Mouse (Mus musculus): ENCODE results near the gene Wrb. TPM values are rescaled to one million over a fixed set of nuclear protein-coding genes. Genes with fewer than 3 reads are reported as not detected.
A peak's percentile ranks its signal among the peaks of the same experiment; 100 is the strongest.
"Not testable (repeated sequence)": the region's sequence is repeated elsewhere in the genome, so short reads cannot be mapped to it uniquely, and the experiment has no call there.

The Wrb gene
- 10.2 and 10.5 TPM in 2 replicates for polyA plus RNA-seq (2015; fragmentation: Nextera tagmentation; extraction: Ambion mirVana)

GRCm38 (mm10) chr16:96145110-96145800 lies at the start of gene Wrb:
TSS of gene Wrb (plus strand) at chr16:96145407.
- Histone ChIP-seq H3K36me3 (replicated peaks) (no peaks in the 10 kb centered on the region), H3K27ac (replicated peaks) (0 out of 2 replicates have a peak within 1 kb of the TSS, but pooled peaks have one; percentile 24), H3K9ac (peak within 1 kb of the TSS; percentile 55), H3K9me3 (replicated peaks) (no peaks in the 10 kb centered on the region), H3K27me3 (no peaks in the 10 kb centered on the region), H3K4me1 (replicated peaks) (peaks cover 15% of the 10 kb centered on the region), H3K4me2 (peak within 1 kb of the TSS; percentile 96), H3K4me3 (replicated peaks) (peak within 1 kb of the TSS; percentile 63)
- ATAC-seq (ENCODE audit: insufficient read depth) = peak; percentile 97
- under 1% methylated on average over 68 of the region's 68 CpGs for WGBS (ENCODE audit: insufficient replicate concordance)

- 71% methylated on average over 5 of the region's 5 CpGs for WGBS (ENCODE audit: insufficient replicate concordance)
- ATAC-seq (ENCODE audit: insufficient read depth) = no peak
- no peak overlapping the region for H3K4me3 ChIP-seq (replicated peaks)
- H3K4me1 ChIP-seq (replicated peaks) = no peaks in the 10 kb centered on the region
- no peak overlapping the region for H3K27ac ChIP-seq (replicated peaks)
- no peaks in the 10 kb centered on the region for H3K36me3 ChIP-seq (replicated peaks)
- peaks cover 7% of the 10 kb centered on the region for H3K27me3 ChIP-seq
- H3K9me3 ChIP-seq (replicated peaks) = no peaks in the 10 kb centered on the region
- no peak overlapping the region for H3K4me2 ChIP-seq
- no peak overlapping the region for H3K9ac ChIP-seq
Measured at GRCm38 (mm10) chr16:96095966-96096365, 49.2 kb upstream of the Wrb start.

GRCm38 (mm10) chr16:96097811-96098210 lies 47.4 kb upstream of the Wrb start:
- H3K9me3 ChIP-seq (replicated peaks); H3K9ac ChIP-seq; H3K4me3 ChIP-seq (replicated peaks); H3K27ac ChIP-seq (replicated peaks); H3K27me3 ChIP-seq; H3K36me3 ChIP-seq (replicated peaks); ATAC-seq (ENCODE audit: insufficient read depth); H3K4me2 ChIP-seq; H3K4me1 ChIP-seq (replicated peaks): not testable (repeated sequence)

- H3K9me3 ChIP-seq (replicated peaks) = no peaks in the 10 kb centered on the region
- no peak overlapping the region for H3K27ac ChIP-seq (replicated peaks)
- no peak overlapping the region for H3K9ac ChIP-seq
- 23% methylated on average over 2 of the region's 2 CpGs for WGBS (ENCODE audit: insufficient replicate concordance)
- H3K4me2 ChIP-seq = no peak overlapping the region
- no peaks in the 10 kb centered on the region for H3K36me3 ChIP-seq (replicated peaks)
- ATAC-seq (ENCODE audit: insufficient read depth) = no peak
- H3K4me1 ChIP-seq (replicated peaks) = no peaks in the 10 kb centered on the region
- no peaks in the 10 kb centered on the region for H3K27me3 ChIP-seq
- H3K4me3 ChIP-seq (replicated peaks) = no peak overlapping the region
Measured at GRCm38 (mm10) chr16:96103036-96103435, 42.2 kb upstream of the Wrb start.

- H3K9me3 ChIP-seq (replicated peaks) = no peaks in the 10 kb centered on the region
- H3K27me3 ChIP-seq = no peaks in the 10 kb centered on the region
- H3K4me3 ChIP-seq (replicated peaks) = no peak overlapping the region
- H3K36me3 ChIP-seq (replicated peaks) = no peaks in the 10 kb centered on the region
- no peak for ATAC-seq (ENCODE audit: insufficient read depth)
- H3K4me1 ChIP-seq (replicated peaks) = no peaks in the 10 kb centered on the region
- H3K27ac ChIP-seq (replicated peaks) = no peak overlapping the region
- H3K9ac ChIP-seq = no peak overlapping the region
- WGBS (ENCODE audit: insufficient replicate concordance) = 34% methylated on average over 4 of the region's 4 CpGs
- no peak overlapping the region for H3K4me2 ChIP-seq
Measured at GRCm38 (mm10) chr16:96109673-96110072, 35.5 kb upstream of the Wrb start.

GRCm38 (mm10) chr16:96110655-96111345 lies 34.4 kb upstream of the Wrb start:
- H3K4me1 ChIP-seq (replicated peaks) = no peaks in the 10 kb centered on the region
- H3K27ac ChIP-seq (replicated peaks) = no peak overlapping the region
- H3K9ac ChIP-seq = no peak overlapping the region
- no peaks in the 10 kb centered on the region for H3K9me3 ChIP-seq (replicated peaks)
- no peak overlapping the region for H3K4me3 ChIP-seq (replicated peaks)
- 60% methylated on average over 5 of the region's 5 CpGs for WGBS (ENCODE audit: insufficient replicate concordance)
- H3K4me2 ChIP-seq = no peak overlapping the region
- no peaks in the 10 kb centered on the region for H3K36me3 ChIP-seq (replicated peaks)
- H3K27me3 ChIP-seq = no peaks in the 10 kb centered on the region
- no peak for ATAC-seq (ENCODE audit: insufficient read depth)

GRCm38 (mm10) chr16:96112769-96113168 lies 32.4 kb upstream of the Wrb start:
- no peak overlapping the region for H3K9ac ChIP-seq
- H3K4me1 ChIP-seq (replicated peaks) = no peaks in the 10 kb centered on the region
- no peak overlapping the region for H3K4me2 ChIP-seq
- no peak overlapping the region for H3K27ac ChIP-seq (replicated peaks)
- WGBS (ENCODE audit: insufficient replicate concordance) = 37% methylated on average over 2 of the region's 2 CpGs
- H3K27me3 ChIP-seq = no peaks in the 10 kb centered on the region
- no peak overlapping the region for H3K4me3 ChIP-seq (replicated peaks)
- H3K9me3 ChIP-seq (replicated peaks) = no peaks in the 10 kb centered on the region
- ATAC-seq (ENCODE audit: insufficient read depth) = no peak
- no peaks in the 10 kb centered on the region for H3K36me3 ChIP-seq (replicated peaks)

GRCm38 (mm10) chr16:96114729-96115128 lies 30.5 kb upstream of the Wrb start:
- Histone ChIP-seq H3K36me3 (replicated peaks) (no peaks in the 10 kb centered on the region), H3K9ac (no peak overlapping the region), H3K4me3 (replicated peaks) (no peak overlapping the region), H3K27ac (replicated peaks) (no peak overlapping the region), H3K27me3 (no peaks in the 10 kb centered on the region), H3K9me3 (replicated peaks) (no peaks in the 10 kb centered on the region), H3K4me1 (replicated peaks) (no peaks in the 10 kb centered on the region), H3K4me2 (no peak overlapping the region)
- WGBS (ENCODE audit: insufficient replicate concordance) = 37% methylated on average over 4 of the region's 4 CpGs
- ATAC-seq (ENCODE audit: insufficient read depth) = no peak

GRCm38 (mm10) chr16:96120022-96120623 lies 25.1 kb upstream of the Wrb start:
- Histone ChIP-seq H3K27me3 (no peaks in the 10 kb centered on the region), H3K36me3 (replicated peaks) (peaks cover 31% of the 10 kb centered on the region), H3K27ac (replicated peaks) (no peak overlapping the region), H3K9ac (no peak overlapping the region), H3K4me2 (no peak overlapping the region), H3K9me3 (replicated peaks) (no peaks in the 10 kb centered on the region), H3K4me3 (replicated peaks) (no peak overlapping the region), H3K4me1 (replicated peaks) (no peaks in the 10 kb centered on the region)
- ATAC-seq (ENCODE audit: insufficient read depth) = no peak
- WGBS (ENCODE audit: insufficient replicate concordance) = 48% methylated on average over 4 of the region's 4 CpGs

- Histone ChIP-seq H3K9ac (peak overlapping the region; percentile 69), H3K4me1 (replicated peaks) (peaks cover 31% of the 10 kb centered on the region), H3K4me3 (replicated peaks) (peak overlapping the region; percentile 71), H3K36me3 (replicated peaks) (peaks cover 31% of the 10 kb centered on the region), H3K4me2 (peak overlapping the region; percentile 92), H3K27me3 (peaks cover 21% of the 10 kb centered on the region), H3K9me3 (replicated peaks) (no peaks in the 10 kb centered on the region), H3K27ac (replicated peaks) (peak overlapping the region; percentile 72)
- WGBS (ENCODE audit: insufficient replicate concordance) = 2% methylated on average over 19 of the region's 19 CpGs
- no peak for ATAC-seq (ENCODE audit: insufficient read depth)
Measured at GRCm38 (mm10) chr16:96126684-96127171, 18.5 kb upstream of the Wrb start.

GRCm38 (mm10) chr16:96127288-96127656 lies 17.9 kb upstream of the Wrb start:
- peaks cover 31% of the 10 kb centered on the region for H3K36me3 ChIP-seq (replicated peaks)

More at GRCm38 (mm10) chr16:96127288-96127656, 17.9 kb upstream of the Wrb start:
- ATAC-seq (ENCODE audit: insufficient read depth) = peak; percentile 27
- Histone ChIP-seq H3K4me2 (peak overlapping the region; percentile 92), H3K27me3 (peaks cover 21% of the 10 kb centered on the region), H3K9me3 (replicated peaks) (no peaks in the 10 kb centered on the region), H3K4me1 (replicated peaks) (peaks cover 31% of the 10 kb centered on the region), H3K9ac (peak overlapping the region; percentile 69), H3K4me3 (replicated peaks) (peak overlapping the region; percentile 71), H3K27ac (replicated peaks) (peak overlapping the region; percentile 72)
- under 1% methylated on average over 50 of the region's 52 CpGs for WGBS (ENCODE audit: insufficient replicate concordance)

Data from liver, embryonic 15.5 days (tissue).